Mouse (Mus musculus): Measurements from ENCODE around the gene Calu. TPM values are rescaled to one million over a fixed set of nuclear protein-coding genes. Genes with fewer than 3 reads are reported as not detected.

Calu gene
- polyA plus RNA-seq, 1 experiment from 2014 or later = 240 TPM

GRCm38 (mm10) chr6:29348371-29348724, 479 bp downstream of the Calu start:
- DNase-seq (ENCODE audit: low spot score) (no peak), ATAC-seq (replicated peaks; ENCODE audit: low FRiP score) (no peak; the same call in 1 of the 2 replicates)
- Histone ChIP-seq H3K9ac (ENCODE audit: low read length) (peak overlapping the region; percentile 85), H3K36me3 (ENCODE audit: control insufficient read depth, insufficient read depth, low read length) (no peaks in the 10 kb centered on the region), H3K4me2 (ENCODE audit: low read depth, low read length, severe bottlenecking) (peak overlapping the region; percentile 73), H3K4me3 (ENCODE audit: low read depth, low read length) (peak overlapping the region; percentile 93), H3K9me3 (ENCODE audit: control insufficient read depth, low read length) (no peaks in the 10 kb centered on the region), H3K27me3 (ENCODE audit: control insufficient read depth, insufficient read depth, low read length) (no peaks in the 10 kb centered on the region), H3K4me1 (replicated peaks; ENCODE audit: control insufficient read depth, insufficient read depth, low read length) (peaks cover 6% of the 10 kb centered on the region), H3K27ac (ENCODE audit: low read depth, low read length) (0 out of 2 replicates have a peak overlapping the region, but pooled peaks have one; percentile 31)
- WGBS = 0% methylated on average over 15 of the region's 15 CpGs

GRCm38 (mm10) chr6:29351613-29352012, 3.7 kb downstream of the Calu start:
- no peak for DNase-seq (ENCODE audit: low spot score)

GRCm38 (mm10) chr6:29352816-29353215, 4.9 kb downstream of the Calu start:
- 52% methylated on average over 5 of the region's 5 CpGs for WGBS
- no peak for ATAC-seq (replicated peaks; ENCODE audit: low FRiP score)
- no peaks in the 10 kb centered on the region for H3K27me3 ChIP-seq (ENCODE audit: control insufficient read depth, insufficient read depth, low read length)

More at GRCm38 (mm10) chr6:29351613-29352012, 3.7 kb downstream of the Calu start:
- Histone ChIP-seq H3K4me3 (ENCODE audit: low read depth, low read length) (no peak overlapping the region), H3K4me2 (ENCODE audit: low read depth, low read length, severe bottlenecking) (no peak overlapping the region), H3K4me1 (replicated peaks; ENCODE audit: control insufficient read depth, insufficient read depth, low read length) (peaks cover 6% of the 10 kb centered on the region), H3K27ac (ENCODE audit: low read depth, low read length) (no peak overlapping the region), H3K27me3 (ENCODE audit: control insufficient read depth, insufficient read depth, low read length) (no peaks in the 10 kb centered on the region), H3K9me3 (ENCODE audit: control insufficient read depth, low read length) (no peaks in the 10 kb centered on the region), H3K36me3 (ENCODE audit: control insufficient read depth, insufficient read depth, low read length) (no peaks in the 10 kb centered on the region; the same call in 1 of the 2 replicates), H3K9ac (ENCODE audit: low read length) (no peak overlapping the region)
- ATAC-seq (replicated peaks; ENCODE audit: low FRiP score) = no peak

GRCm38 (mm10) chr6:29359386-29359785, 11.5 kb downstream of the Calu start:
- H3K36me3 ChIP-seq (ENCODE audit: control insufficient read depth, insufficient read depth, low read length) = no peaks in the 10 kb centered on the region; the same call in 1 of the 2 replicates
- DNase-seq (ENCODE audit: low spot score) (no peak), ATAC-seq (replicated peaks; ENCODE audit: low FRiP score) (no peak)
- H3K4me2 ChIP-seq (ENCODE audit: low read depth, low read length, severe bottlenecking) = no peak overlapping the region
- WGBS = over 99% methylated on average over 3 of the region's 3 CpGs
- H3K27me3 ChIP-seq (ENCODE audit: control insufficient read depth, insufficient read depth, low read length) = no peaks in the 10 kb centered on the region
- no peak overlapping the region for H3K27ac ChIP-seq (ENCODE audit: low read depth, low read length)
- no peak overlapping the region for H3K4me3 ChIP-seq (ENCODE audit: low read depth, low read length)
- H3K9me3 ChIP-seq (ENCODE audit: control insufficient read depth, low read length) = no peaks in the 10 kb centered on the region
- H3K9ac ChIP-seq (ENCODE audit: low read length) = no peak overlapping the region
- H3K4me1 ChIP-seq (replicated peaks; ENCODE audit: control insufficient read depth, insufficient read depth, low read length) = no peaks in the 10 kb centered on the region

More at GRCm38 (mm10) chr6:29352816-29353215, 4.9 kb downstream of the Calu start:
- no peak overlapping the region for H3K9ac ChIP-seq (ENCODE audit: low read length)
- H3K4me2 ChIP-seq (ENCODE audit: low read depth, low read length, severe bottlenecking) = no peak overlapping the region
- H3K9me3 ChIP-seq (ENCODE audit: control insufficient read depth, low read length) = no peaks in the 10 kb centered on the region
- no peak for DNase-seq (ENCODE audit: low spot score)
- no peak overlapping the region for H3K27ac ChIP-seq (ENCODE audit: low read depth, low read length)
- H3K4me3 ChIP-seq (ENCODE audit: low read depth, low read length) = no peak overlapping the region
- peaks cover 3% of the 10 kb centered on the region for H3K4me1 ChIP-seq (replicated peaks; ENCODE audit: control insufficient read depth, insufficient read depth, low read length)
- H3K36me3 ChIP-seq (ENCODE audit: control insufficient read depth, insufficient read depth, low read length) = no peaks in the 10 kb centered on the region; the same call in 1 of the 2 replicates

- H3K36me3 ChIP-seq (ENCODE audit: control insufficient read depth, insufficient read depth, low read length) = no peaks in the 10 kb centered on the region; the same call in 1 of the 2 replicates
Measured at GRCm38 (mm10) chr6:29360211-29360610, 12.3 kb downstream of the Calu start.

GRCm38 (mm10) chr6:29362246-29363128, 14.6 kb downstream of the Calu start:
- Histone ChIP-seq H3K9me3 (ENCODE audit: control insufficient read depth, low read length) (no peaks in the 10 kb centered on the region), H3K27ac (ENCODE audit: low read depth, low read length) (no peak overlapping the region), H3K4me2 (ENCODE audit: low read depth, low read length, severe bottlenecking) (no peak overlapping the region), H3K9ac (ENCODE audit: low read length) (no peak overlapping the region), H3K27me3 (ENCODE audit: control insufficient read depth, insufficient read depth, low read length) (no peaks in the 10 kb centered on the region), H3K4me3 (ENCODE audit: low read depth, low read length) (no peak overlapping the region), H3K4me1 (replicated peaks; ENCODE audit: control insufficient read depth, insufficient read depth, low read length) (no peaks in the 10 kb centered on the region), H3K36me3 (ENCODE audit: control insufficient read depth, insufficient read depth, low read length) (peaks cover 3% of the 10 kb centered on the region; the same call in 1 of the 2 replicates)
- no peak for ATAC-seq (replicated peaks; ENCODE audit: low FRiP score)
- no peak for DNase-seq (ENCODE audit: low spot score)
- WGBS = 70% methylated on average over 7 of the region's 7 CpGs

More at GRCm38 (mm10) chr6:29360211-29360610, 12.3 kb downstream of the Calu start:
- Histone ChIP-seq H3K27me3 (ENCODE audit: control insufficient read depth, insufficient read depth, low read length) (no peaks in the 10 kb centered on the region), H3K9ac (ENCODE audit: low read length) (no peak overlapping the region), H3K4me3 (ENCODE audit: low read depth, low read length) (no peak overlapping the region), H3K4me1 (replicated peaks; ENCODE audit: control insufficient read depth, insufficient read depth, low read length) (no peaks in the 10 kb centered on the region), H3K9me3 (ENCODE audit: control insufficient read depth, low read length) (no peaks in the 10 kb centered on the region), H3K27ac (ENCODE audit: low read depth, low read length) (no peak overlapping the region), H3K4me2 (ENCODE audit: low read depth, low read length, severe bottlenecking) (no peak overlapping the region)
- DNase-seq (ENCODE audit: low spot score) = no peak
- WGBS = 95% methylated on average over 6 of the region's 6 CpGs
- ATAC-seq (replicated peaks; ENCODE audit: low FRiP score) = no peak

- DNase-seq (ENCODE audit: low spot score) (no peak), ATAC-seq (replicated peaks; ENCODE audit: low FRiP score) (no peak)
- Histone ChIP-seq H3K36me3 (ENCODE audit: control insufficient read depth, insufficient read depth, low read length) (peaks cover 3% of the 10 kb centered on the region; the same call in 1 of the 2 replicates), H3K4me1 (replicated peaks; ENCODE audit: control insufficient read depth, insufficient read depth, low read length) (no peaks in the 10 kb centered on the region), H3K27ac (ENCODE audit: low read depth, low read length) (no peak overlapping the region), H3K4me3 (ENCODE audit: low read depth, low read length) (no peak overlapping the region), H3K4me2 (ENCODE audit: low read depth, low read length, severe bottlenecking) (no peak overlapping the region), H3K9me3 (ENCODE audit: control insufficient read depth, low read length) (no peaks in the 10 kb centered on the region), H3K9ac (ENCODE audit: low read length) (no peak overlapping the region), H3K27me3 (ENCODE audit: control insufficient read depth, insufficient read depth, low read length) (no peaks in the 10 kb centered on the region)
- 89% methylated on average over 3 of the region's 3 CpGs for WGBS
Measured at GRCm38 (mm10) chr6:29363129-29363515, 15.3 kb downstream of the Calu start.

- no peaks in the 10 kb centered on the region for H3K27me3 ChIP-seq (ENCODE audit: control insufficient read depth, insufficient read depth, low read length)
- no peak overlapping the region for H3K4me3 ChIP-seq (ENCODE audit: low read depth, low read length)
- peaks cover 3% of the 10 kb centered on the region; the same call in 1 of the 2 replicates for H3K36me3 ChIP-seq (ENCODE audit: control insufficient read depth, insufficient read depth, low read length)
- 89% methylated on average over 1 of the region's 1 CpGs for WGBS
- H3K4me1 ChIP-seq (replicated peaks; ENCODE audit: control insufficient read depth, insufficient read depth, low read length) = no peaks in the 10 kb centered on the region
- no peaks in the 10 kb centered on the region for H3K9me3 ChIP-seq (ENCODE audit: control insufficient read depth, low read length)
- DNase-seq (ENCODE audit: low spot score) (no peak), ATAC-seq (replicated peaks; ENCODE audit: low FRiP score) (no peak)
- H3K9ac ChIP-seq (ENCODE audit: low read length) = no peak overlapping the region
- no peak overlapping the region for H3K27ac ChIP-seq (ENCODE audit: low read depth, low read length)
- H3K4me2 ChIP-seq (ENCODE audit: low read depth, low read length, severe bottlenecking) = no peak overlapping the region
Measured at GRCm38 (mm10) chr6:29365277-29365676, 17.4 kb downstream of the Calu start.
